Mouse (Mus musculus): ENCODE data around the gene Htra3. TPM values are rescaled to one million over a fixed set of nuclear protein-coding genes. Genes with fewer than 3 reads are reported as not detected.

Gene Htra3
- polyA plus RNA-seq, 2 experiments = 0.46 to 0.99 TPM

DNA sequence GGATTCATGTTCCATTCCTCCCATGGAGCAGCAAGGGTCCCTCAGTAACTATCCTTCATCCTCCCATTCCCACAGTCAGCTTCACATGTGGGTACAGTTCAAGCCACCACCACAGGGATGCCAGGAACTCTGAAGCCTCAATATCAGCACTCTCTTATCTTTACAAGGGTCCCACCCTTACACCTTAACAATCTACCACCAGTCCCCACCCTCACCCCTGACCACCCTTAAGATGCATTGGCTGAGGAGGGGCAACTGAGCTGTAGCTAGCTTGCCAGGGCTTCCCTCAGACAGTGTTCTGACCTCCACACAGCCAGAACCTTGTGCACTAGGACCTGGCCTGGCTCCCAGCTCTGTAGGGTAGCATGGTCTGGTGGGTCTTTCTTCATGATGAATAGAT, 39.8 kb upstream of the Htra3 start:
- no peak for DNase-seq (ENCODE audit: low read depth in 3 of 3, low spot score in 3 of 3)
- Histone ChIP-seq H3K27ac (no peak overlapping the region), H3K27me3 (ENCODE audit: control insufficient read depth, insufficient read depth, low read length) (no peaks in the 10 kb centered on the region), H3K4me3 (ENCODE audit: insufficient read depth in 1 of 2, low read depth in 2 of 2, low read length in 2 of 2) (no peak overlapping the region), H3K4me2 (ENCODE audit: low read depth) (no peak overlapping the region), H3K36me3 (replicated peaks; ENCODE audit: control insufficient read depth, insufficient read depth, low read depth) (no peaks in the 10 kb centered on the region), H3K9ac (replicated peaks) (no peak overlapping the region), H3K9me3 (ENCODE audit: control insufficient read depth, low read length) (no peaks in the 10 kb centered on the region), H3K4me1 (replicated peaks; ENCODE audit: control insufficient read depth in 2 of 2, insufficient read depth in 2 of 2, low read length in 1 of 2) (peaks cover 0 to 8% of the 10 kb centered on the region in 2 experiments; a peak in 2 of 4 replicates)
- TF ChIP-seq EP300 (IDR thresholded peaks at IDR 0.05; ENCODE audit: low read depth) (no peak), CTCF (IDR thresholded peaks at IDR 0.05; ENCODE audit: low read depth) (no peak)
- no peak for ATAC-seq (ENCODE audit: insufficient read depth)

DNA sequence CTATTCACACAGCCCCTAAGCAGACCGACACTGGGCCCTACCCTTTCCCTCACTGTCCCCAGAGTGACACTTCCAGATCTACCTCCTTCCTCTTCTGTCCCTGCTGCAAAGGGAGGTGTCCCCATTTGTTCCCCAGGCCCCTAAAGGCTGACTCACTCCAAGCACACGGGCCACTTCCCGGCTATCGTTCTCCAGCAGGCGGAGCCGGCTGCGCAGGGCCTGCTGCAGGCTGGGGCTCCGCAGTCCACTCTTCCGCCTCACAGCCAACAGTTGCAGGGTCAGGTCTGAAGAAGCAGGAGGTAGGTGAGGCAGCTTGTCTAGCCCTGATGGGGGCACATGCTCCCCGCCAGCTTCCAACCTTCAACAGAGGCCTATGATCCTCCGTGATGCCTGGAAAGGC, 39.2 kb upstream of the Htra3 start:
- ATAC-seq (ENCODE audit: insufficient read depth) (no peak), DNase-seq (ENCODE audit: low read depth in 3 of 3, low spot score in 3 of 3) (no peak)
- Histone ChIP-seq H3K4me3 (ENCODE audit: insufficient read depth in 1 of 2, low read depth in 2 of 2, low read length in 2 of 2) (no peak overlapping the region), H3K27ac (no peak overlapping the region), H3K27me3 (ENCODE audit: control insufficient read depth, insufficient read depth, low read length) (no peaks in the 10 kb centered on the region), H3K9me3 (ENCODE audit: control insufficient read depth, low read length) (no peaks in the 10 kb centered on the region), H3K36me3 (replicated peaks; ENCODE audit: control insufficient read depth, insufficient read depth, low read depth) (no peaks in the 10 kb centered on the region), H3K4me1 (replicated peaks; ENCODE audit: control insufficient read depth in 2 of 2, insufficient read depth in 2 of 2, low read length in 1 of 2) (peaks cover 0 to 8% of the 10 kb centered on the region in 2 experiments; a peak in 2 of 4 replicates), H3K4me2 (ENCODE audit: low read depth) (no peak overlapping the region), H3K9ac (replicated peaks) (no peak overlapping the region)
- TF ChIP-seq CTCF (IDR thresholded peaks at IDR 0.05; ENCODE audit: low read depth) = no peak
- no peak for TF ChIP-seq EP300 (IDR thresholded peaks at IDR 0.05; ENCODE audit: low read depth)
- WGBS (ENCODE audit: insufficient replicate concordance) = 76% methylated on average over 11 of the region's 11 CpGs

DNA sequence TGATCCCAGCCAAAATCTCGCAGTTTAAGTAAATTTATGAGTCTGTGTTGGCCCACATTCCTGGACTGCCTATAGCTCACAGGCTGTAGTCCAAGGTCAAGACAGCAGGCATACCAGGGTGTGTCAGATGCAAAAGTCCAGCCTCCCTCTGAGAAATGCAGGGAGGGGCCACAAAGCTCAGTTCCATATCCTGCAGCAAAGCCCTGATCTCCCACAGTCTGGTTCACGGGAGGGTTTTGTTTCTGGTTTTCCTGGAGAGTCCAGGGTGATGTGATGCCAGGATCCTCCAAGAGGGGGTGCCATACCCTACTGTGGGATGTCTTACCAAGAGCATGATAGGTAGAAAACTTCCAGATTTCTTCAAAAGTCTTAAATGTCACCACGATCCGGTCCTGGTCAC, 38.4 kb upstream of the Htra3 start:
- no peak overlapping the region for H3K9ac ChIP-seq (replicated peaks)
- no peaks in the 10 kb centered on the region for H3K36me3 ChIP-seq (replicated peaks; ENCODE audit: control insufficient read depth, insufficient read depth, low read depth)
- TF ChIP-seq EP300 (IDR thresholded peaks at IDR 0.05; ENCODE audit: low read depth) (no peak), CTCF (IDR thresholded peaks at IDR 0.05; ENCODE audit: low read depth) (peak; percentile 39)
- DNase-seq (ENCODE audit: low read depth in 3 of 3, low spot score in 3 of 3) (no peak), ATAC-seq (ENCODE audit: insufficient read depth) (no peak)
- H3K27ac ChIP-seq = no peak overlapping the region
- no peak overlapping the region for H3K4me3 ChIP-seq (ENCODE audit: insufficient read depth in 1 of 2, low read depth in 2 of 2, low read length in 2 of 2)
- no peaks in the 10 kb centered on the region for H3K27me3 ChIP-seq (ENCODE audit: control insufficient read depth, insufficient read depth, low read length)
- H3K4me1 ChIP-seq (replicated peaks; ENCODE audit: control insufficient read depth in 2 of 2, insufficient read depth in 2 of 2, low read length in 1 of 2) = peaks cover 0 to 8% of the 10 kb centered on the region in 2 experiments; a peak in 2 of 4 replicates
- WGBS (ENCODE audit: insufficient replicate concordance) = 50% methylated on average over 4 of the region's 4 CpGs
- H3K9me3 ChIP-seq (ENCODE audit: control insufficient read depth, low read length) = no peaks in the 10 kb centered on the region
- H3K4me2 ChIP-seq (ENCODE audit: low read depth) = no peak overlapping the region

DNA sequence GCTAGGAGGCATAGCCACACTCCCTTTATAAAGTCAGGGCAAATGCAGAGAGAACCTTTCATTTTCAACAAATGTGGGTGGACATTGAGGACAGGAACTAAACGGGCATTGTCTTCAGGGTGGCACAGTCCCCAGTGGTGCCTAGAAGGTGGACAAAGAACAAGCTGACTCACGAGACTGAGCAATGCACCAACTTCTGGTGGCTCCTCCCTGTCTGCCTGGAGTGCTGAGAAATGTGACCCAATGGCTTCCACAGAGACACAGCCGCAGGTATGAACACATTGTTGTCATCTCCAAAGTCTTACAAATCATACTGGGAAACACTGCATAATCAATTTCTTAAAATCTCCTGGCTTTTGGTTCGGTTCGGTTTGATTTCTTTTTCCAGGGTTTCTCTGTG, 37.9 kb upstream of the Htra3 start:
- DNase-seq (ENCODE audit: low read depth in 3 of 3, low spot score in 3 of 3) (no peak), ATAC-seq (ENCODE audit: insufficient read depth) (no peak)
- Histone ChIP-seq H3K36me3 (replicated peaks; ENCODE audit: control insufficient read depth, insufficient read depth, low read depth) (no peaks in the 10 kb centered on the region), H3K9me3 (ENCODE audit: control insufficient read depth, low read length) (no peaks in the 10 kb centered on the region), H3K27ac (no peak overlapping the region), H3K27me3 (ENCODE audit: control insufficient read depth, insufficient read depth, low read length) (no peaks in the 10 kb centered on the region), H3K4me2 (ENCODE audit: low read depth) (no peak overlapping the region), H3K4me1 (replicated peaks; ENCODE audit: control insufficient read depth in 2 of 2, insufficient read depth in 2 of 2, low read length in 1 of 2) (peaks cover 0 to 7% of the 10 kb centered on the region in 2 experiments; a peak in 2 of 4 replicates), H3K4me3 (ENCODE audit: insufficient read depth in 1 of 2, low read depth in 2 of 2, low read length in 2 of 2) (no peak overlapping the region), H3K9ac (replicated peaks) (no peak overlapping the region)
- WGBS (ENCODE audit: insufficient replicate concordance) = 48% methylated on average over 5 of the region's 5 CpGs
- TF ChIP-seq CTCF (IDR thresholded peaks at IDR 0.05; ENCODE audit: low read depth) (no peak), EP300 (IDR thresholded peaks at IDR 0.05; ENCODE audit: low read depth) (no peak)

DNA sequence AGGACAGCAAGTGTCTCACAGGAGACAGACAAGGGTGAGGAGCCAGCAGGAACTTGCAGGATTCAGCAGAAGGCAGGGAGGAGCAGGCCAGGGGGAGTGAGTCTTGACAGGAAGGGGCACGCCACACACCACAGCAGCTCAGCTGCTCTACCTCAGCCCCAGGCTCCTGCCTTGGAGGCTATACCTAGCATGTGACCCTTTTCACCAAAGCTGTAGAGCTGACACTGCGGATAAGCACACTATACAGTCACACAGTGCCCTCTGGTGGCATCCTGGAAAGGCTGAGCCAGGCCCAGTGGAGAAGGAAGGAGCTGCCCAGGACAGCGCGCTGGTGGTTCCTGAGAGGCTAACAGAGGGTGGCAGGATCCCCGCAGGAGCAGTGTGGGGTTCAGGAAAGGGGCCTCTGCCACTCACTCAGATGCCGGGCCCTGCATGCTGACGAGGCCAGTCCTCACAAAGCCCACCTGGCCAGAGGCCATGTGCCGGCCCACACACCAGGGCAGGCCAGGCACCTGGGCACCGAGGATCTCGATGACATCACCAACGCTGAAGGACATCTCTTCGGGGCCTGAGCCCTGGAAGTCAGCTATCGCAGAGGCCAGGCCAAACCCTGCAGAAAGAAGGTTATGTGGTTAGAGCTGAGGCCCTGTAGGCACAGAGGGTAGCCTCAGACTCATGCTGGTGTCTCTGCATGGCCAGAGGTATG, 34.2 kb upstream of the Htra3 start:
- no peak overlapping the region for H3K9ac ChIP-seq (replicated peaks)
- peak; percentile 35; the same call in 1 of the 2 replicates for ATAC-seq (ENCODE audit: insufficient read depth)
- no peak overlapping the region for H3K4me2 ChIP-seq (ENCODE audit: low read depth)

More for the DNA sequence above, 34.2 kb upstream of the Htra3 start:
- no peaks in the 10 kb centered on the region for H3K36me3 ChIP-seq (replicated peaks; ENCODE audit: control insufficient read depth, insufficient read depth, low read depth)
- no peaks in the 10 kb centered on the region for H3K4me1 ChIP-seq (replicated peaks; ENCODE audit: control insufficient read depth in 2 of 2, insufficient read depth in 2 of 2, low read length in 1 of 2)
- peak; percentile 81 for TF ChIP-seq CTCF (IDR thresholded peaks at IDR 0.05; ENCODE audit: low read depth)
- no peak for TF ChIP-seq EP300 (IDR thresholded peaks at IDR 0.05; ENCODE audit: low read depth)
- H3K27ac ChIP-seq = no peak overlapping the region
- no peaks in the 10 kb centered on the region for H3K27me3 ChIP-seq (ENCODE audit: control insufficient read depth, insufficient read depth, low read length)
- no peak overlapping the region for H3K4me3 ChIP-seq (ENCODE audit: insufficient read depth in 1 of 2, low read depth in 2 of 2, low read length in 2 of 2)
- WGBS (ENCODE audit: insufficient replicate concordance) = 54% methylated on average over 13 of the region's 13 CpGs
- DNase-seq (ENCODE audit: low read depth in 3 of 3, low spot score in 3 of 3) = peak in 1 of 3 experiments; percentile 14
- no peaks in the 10 kb centered on the region for H3K9me3 ChIP-seq (ENCODE audit: control insufficient read depth, low read length)

All from liver, embryonic 14.5 days (tissue).